Mouse (Mus musculus): ENCODE results near the gene Gars.

- no peak for TF ChIP-seq CTCF (IDR thresholded peaks at IDR 0.05; ENCODE audit: extremely low read depth, insufficient read depth, low read length)
- TF ChIP-seq POLR2A (IDR thresholded peaks at IDR 0.05; ENCODE audit: extremely low read depth, insufficient read depth, low read length) = no peak
Observed at GRCm38 (mm10) chr6:55036731-55037130, 1.1 kb upstream of the Gars start.

Measured in cortical plate, adult 2 months (tissue).